Mouse (Mus musculus) midbrain, embryonic 16.5 days (tissue): ENCODE measurements around the gene Ndrg2. TPM values are rescaled to one million over a fixed set of nuclear protein-coding genes. Genes with fewer than 3 reads are reported as not detected.
"Not testable (repeated sequence)": the region's sequence is repeated elsewhere in the genome, so short reads cannot be mapped to it uniquely, and the experiment has no call there.

Experiments used
- ATAC-seq: fragments of 200-750 bp; cut with Nextera tagmentation; 2 replicates; pipeline ENCODE4 v1.8.0; 2017; ENCODE audit warnings: moderate TSS enrichment
- H3K27ac ChIP-seq: fragments of 300-500 bp; sonication (generic); 2 replicates; pipeline ENCODE4 v1.5.1; 2014; ENCODE audit warnings: mild to moderate bottlenecking, low read length, mixed read lengths
- H3K27me3 ChIP-seq: fragments of 300-500 bp; sonication (generic); 2 replicates; pipeline ENCODE4 v1.6.1; 2014; ENCODE audit warnings: low read depth, low read length, mixed read lengths; ENCODE audit not compliant: control insufficient read depth, insufficient read depth
- H3K36me3 ChIP-seq: fragments of 300-500 bp; sonication (generic); 2 replicates; pipeline ENCODE4 v1.6.1; 2014; ENCODE audit warnings: mild to moderate bottlenecking, low read length, moderate library complexity, mixed read lengths; ENCODE audit not compliant: control insufficient read depth, insufficient read depth
- H3K4me1 ChIP-seq: fragments of 300-500 bp; sonication (generic); 2 replicates; pipeline ENCODE4 v1.6.1; 2014; ENCODE audit warnings: mild to moderate bottlenecking, low read length, mixed read lengths; ENCODE audit not compliant: control insufficient read depth, insufficient read depth
- H3K4me2 ChIP-seq: fragments of 300-500 bp; sonication (generic); 2 replicates; pipeline ENCODE4 v1.6.1; 2014; ENCODE audit warnings: mild to moderate bottlenecking, low read length, mixed read lengths
- H3K4me3 ChIP-seq: fragments of 300-500 bp; sonication (generic); 2 replicates; pipeline ENCODE4 v1.5.1; 2014; ENCODE audit warnings: low read depth, mild to moderate bottlenecking, low read length, moderate library complexity, mixed read lengths
- H3K9ac ChIP-seq: fragments of 300-500 bp; sonication (generic); 2 replicates; pipeline ENCODE4 v1.6.1; 2014; ENCODE audit warnings: low read depth, low read length, mixed read lengths
- H3K9me3 ChIP-seq: fragments of 300-500 bp; sonication (generic); replicated peaks from 2 replicates; pipeline ENCODE4 v1.6.1; 2014; ENCODE audit warnings: mild to moderate bottlenecking, low read length, mixed read lengths; ENCODE audit not compliant: control insufficient read depth, poor library complexity, severe bottlenecking
- WGBS: fragments of 180-500 bp; shearing (Covaris S2); extraction: QIAGEN DNeasy Blood & Tissue Kit; methylation state at CpG from one replicate; pipeline ENCODE4 v1.1.7; 2014; 5-methylcytosine and 5-hydroxymethylcytosine counted together
- polyA plus RNA-seq: library from polyadenylated mRNA; unstranded; fragments of >200 nt; fragmentation: Nextera tagmentation; extraction: Ambion mirVana; gene quantifications from 2 replicates; pipeline ENCODE4 v1.2.1, GENCODE M21; 2015

Ndrg2 gene
- polyA plus RNA-seq, 1 experiment from 2014 or later = 269 TPM

DNA sequence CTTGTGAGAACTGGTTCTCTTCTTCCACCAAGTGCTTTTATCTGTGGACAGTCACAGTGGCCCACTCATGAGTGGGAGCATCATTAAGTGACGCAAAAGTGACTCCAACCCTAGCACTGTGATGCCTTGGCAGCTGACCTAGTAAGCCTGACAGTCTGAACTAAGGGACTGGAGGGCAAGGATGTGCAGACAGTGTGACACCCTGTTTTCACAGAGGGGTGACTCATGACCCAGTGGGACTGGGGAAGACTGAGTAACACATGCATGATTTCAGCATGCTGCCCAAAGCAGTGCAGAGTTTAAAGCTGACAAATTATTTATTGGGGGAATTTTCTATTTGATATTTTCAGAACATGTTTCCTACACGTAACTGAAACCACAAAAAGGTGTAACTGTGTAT is 43.2 kb downstream of the Ndrg2 start:
- Histone ChIP-seq H3K4me1 (no peaks in the 10 kb centered on the region), H3K4me3 (no peak overlapping the region), H3K4me2 (no peak overlapping the region), H3K27ac (no peak overlapping the region), H3K9me3 (no peaks in the 10 kb centered on the region), H3K27me3 (no peaks in the 10 kb centered on the region), H3K9ac (no peak overlapping the region), H3K36me3 (no peaks in the 10 kb centered on the region)
- ATAC-seq = no peak
- 87% methylated on average over 2 of the region's 2 CpGs for WGBS

DNA sequence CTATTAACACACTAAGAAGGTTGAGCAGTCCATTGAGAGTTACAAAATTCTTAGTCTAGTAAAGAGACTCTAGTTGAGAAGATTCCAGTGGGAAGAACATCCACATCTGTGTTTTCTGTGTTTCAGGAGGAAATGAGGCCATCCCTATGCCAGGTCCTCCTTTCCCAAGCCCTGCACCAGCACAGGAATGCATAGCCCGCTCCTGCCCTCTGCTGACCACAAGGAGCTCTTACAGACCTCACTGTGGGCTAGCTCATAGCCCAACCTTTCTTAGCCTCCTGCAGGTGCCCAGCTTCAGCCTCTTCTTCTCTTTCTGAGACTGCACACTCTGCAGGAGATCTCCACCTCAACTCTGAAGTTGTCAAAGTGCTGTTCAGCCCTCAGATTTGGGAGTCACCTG is 50.4 kb downstream of the Ndrg2 start:
- not testable (repeated sequence) for H3K4me3 ChIP-seq, H3K27me3 ChIP-seq, H3K4me1 ChIP-seq, H3K4me2 ChIP-seq, ATAC-seq, H3K27ac ChIP-seq, H3K36me3 ChIP-seq, H3K9me3 ChIP-seq, H3K9ac ChIP-seq
- WGBS = 7% methylated on average over 1 of the region's 1 CpGs

DNA sequence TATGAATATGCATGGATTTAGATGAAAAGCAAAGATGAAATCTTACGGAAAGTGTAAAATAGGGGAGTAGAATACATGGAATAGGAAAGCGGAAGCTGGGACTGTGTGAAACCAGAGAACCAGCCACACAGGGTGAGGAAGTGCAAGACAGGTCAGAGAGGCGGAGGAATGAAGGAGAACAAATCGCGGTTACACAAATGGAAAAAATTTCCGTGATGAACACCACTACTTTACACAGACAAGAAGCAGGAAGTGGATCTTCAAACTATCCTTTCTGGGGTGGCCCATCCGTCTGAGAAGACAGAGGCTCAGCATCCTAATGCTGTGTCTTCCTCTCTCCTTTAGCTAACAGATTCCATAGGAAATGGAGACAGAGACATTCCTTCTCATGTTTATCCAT is 58.7 kb downstream of the Ndrg2 start:
- not testable (repeated sequence) for H3K9me3 ChIP-seq, H3K27ac ChIP-seq, H3K4me2 ChIP-seq, H3K9ac ChIP-seq, H3K4me3 ChIP-seq, H3K27me3 ChIP-seq, ATAC-seq, H3K4me1 ChIP-seq, H3K36me3 ChIP-seq
- 84% methylated on average over 7 of the region's 7 CpGs for WGBS

Other genes with a start within 250 kb of the Ndrg2 start
- not detected in 2 replicates for gene Gm17079, start 218.7 kb downstream of the Ndrg2 start, polyA plus RNA-seq
- not detected in 2 replicates for gene Gm5800, start 197.0 kb downstream of the Ndrg2 start, polyA plus RNA-seq
- not detected in 2 replicates for gene Ang4, start 140.6 kb downstream of the Ndrg2 start, polyA plus RNA-seq
- gene AY358078, start 114.1 kb downstream of the Ndrg2 start, polyA plus RNA-seq = not detected in 2 replicates
- gene Ear6, start 60.5 kb downstream of the Ndrg2 start, polyA plus RNA-seq = not detected in 2 replicates
- 86.5 and 92.0 TPM in 2 replicates for gene Mettl17, start 29.3 kb downstream of the Ndrg2 start, polyA plus RNA-seq
- 2.2 and 3.1 TPM in 2 replicates for gene Slc39a2, start 21.3 kb downstream of the Ndrg2 start, polyA plus RNA-seq
- not detected in 2 replicates for gene Tppp2, start 4.3 kb upstream of the Ndrg2 start, polyA plus RNA-seq
- gene Rnase13, start 8.6 kb upstream of the Ndrg2 start, polyA plus RNA-seq = not detected in 2 replicates
- 78.0 and 79.7 TPM in 2 replicates for gene Arhgef40, start 70.6 kb upstream of the Ndrg2 start, polyA plus RNA-seq
- gene Tmem253, start 101.5 kb upstream of the Ndrg2 start, polyA plus RNA-seq = 0.16 and 1.0 TPM in 2 replicates
- 30.3 and 33.6 TPM in 2 replicates for gene Zfp219, start 106.6 kb upstream of the Ndrg2 start, polyA plus RNA-seq
- not detected in 2 replicates for gene Olfr221, start 128.3 kb upstream of the Ndrg2 start, polyA plus RNA-seq
- 449 and 518 TPM in 2 replicates for gene Hnrnpc, start 189.9 kb upstream of the Ndrg2 start, polyA plus RNA-seq
- gene Rpgrip1, start 196.5 kb upstream of the Ndrg2 start, polyA plus RNA-seq = 45.9 and 46.5 TPM in 2 replicates